ENCODE assay signal across 15 mouse cellular contexts in the genomic region with DNA sequence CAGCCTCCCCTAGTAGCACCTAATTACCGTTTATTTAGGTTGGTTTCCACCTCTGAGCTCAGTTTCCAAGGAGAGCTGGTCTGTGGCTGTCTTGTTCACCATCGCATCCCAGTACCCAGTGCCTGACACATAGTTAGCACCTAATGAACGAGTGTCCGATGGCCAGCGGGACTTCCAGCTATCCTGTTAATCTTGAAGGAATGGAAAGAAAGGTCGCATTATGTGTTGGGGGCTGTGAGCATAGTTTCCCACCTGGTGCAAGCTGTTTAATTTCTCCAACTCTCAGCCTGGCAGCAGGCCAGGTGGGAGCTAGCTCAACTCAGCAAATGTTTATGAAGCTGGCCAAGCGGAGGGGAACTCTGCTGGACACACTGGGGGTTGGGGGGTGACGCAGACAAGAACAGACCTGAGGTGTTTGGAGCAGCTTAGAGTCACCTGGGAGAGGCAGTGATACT.
DNase-seq lines count a peak whose midpoint lies in the region; ATAC-seq and TF ChIP-seq lines count a peak whose summit lies in the region.
"Had no signal": no experiment of that assay in that cellular context is flagged by ENCODE, and none has a peak within 500 bp of the region (broad histone marks: within the 10 kb centered on the region; RNA-seq: fewer than 3 reads in every experiment).

No protein-coding gene starts in this region.

- DNase-seq in cerebellum, postnatal 14 days: peak; percentile 31 to 42
- no peak for DNase-seq in cerebellum, adult 8-10 months
- DNase-seq in kidney, postnatal 10 days: peak; percentile 48
- no peak for DNase-seq in kidney, adult 18-20 months
- peak; percentile 46 for DNase-seq in midbrain, postnatal 0 days (ENCODE audit: low spot score)
- DNase-seq in MN1 (ENCODE audit: low spot score): no peak
- DNase-seq: adrenal gland, postnatal 25 days; heart, adult 11 months; kidney, adult 2 months; right cerebral cortex, adult 18-20 months had no signal

- no peak overlapping the region for H3K27ac ChIP-seq in midbrain, postnatal 0 days (ENCODE audit: low read depth, low read length)
- H3K27ac ChIP-seq in midbrain, embryonic 13.5 days: no peak overlapping the region
- peak overlapping the region; percentile 24; the same call in 1 of the 2 replicates for H3K27ac ChIP-seq in stomach, embryonic 16.5 days (ENCODE audit: low read length)
- H3K27ac ChIP-seq: liver, embryonic 15.5 days; midbrain, embryonic 12.5 days had no signal

- H3K9ac ChIP-seq in midbrain, postnatal 0 days (replicated peaks; ENCODE audit: low read length, poor library complexity, severe bottlenecking): no peak overlapping the region
- H3K9ac ChIP-seq in midbrain, embryonic 13.5 days (replicated peaks): no peak overlapping the region
- no peak overlapping the region for H3K9ac ChIP-seq in stomach, embryonic 16.5 days (ENCODE audit: low read length)
- H3K9ac ChIP-seq: liver, embryonic 15.5 days; midbrain, embryonic 12.5 days had no signal

- no peaks in the 10 kb centered on the region for H3K9me3 ChIP-seq in midbrain, postnatal 0 days (ENCODE audit: low read length)
- H3K9me3 ChIP-seq in midbrain, embryonic 13.5 days: no peaks in the 10 kb centered on the region
- H3K9me3 ChIP-seq in stomach, embryonic 16.5 days (replicated peaks; ENCODE audit: control insufficient read depth, low read length): no peaks in the 10 kb centered on the region
- H3K9me3 ChIP-seq: liver, embryonic 15.5 days; midbrain, embryonic 12.5 days had no signal

- H3K4me1 ChIP-seq in midbrain, postnatal 0 days (ENCODE audit: insufficient read depth, low read length): no peaks in the 10 kb centered on the region
- peaks cover 6% of the 10 kb centered on the region; the same call in 1 of the 2 replicates for H3K4me1 ChIP-seq in midbrain, embryonic 13.5 days (replicated peaks)
- H3K4me1 ChIP-seq in stomach, embryonic 16.5 days (ENCODE audit: control insufficient read depth, insufficient read depth, low read length): peaks cover 16% of the 10 kb centered on the region

- TF ChIP-seq CTCF in midbrain, postnatal 0 days (IDR thresholded peaks at IDR 0.05): no peak

- H3K36me3 ChIP-seq in midbrain, postnatal 0 days (ENCODE audit: insufficient read depth, low read length): no peaks in the 10 kb centered on the region
- no peaks in the 10 kb centered on the region for H3K36me3 ChIP-seq in midbrain, embryonic 13.5 days
- H3K36me3 ChIP-seq in stomach, embryonic 16.5 days (ENCODE audit: control insufficient read depth, insufficient read depth, low read length): no peaks in the 10 kb centered on the region
- H3K36me3 ChIP-seq: liver, embryonic 15.5 days; midbrain, embryonic 12.5 days had no signal

- no peak overlapping the region for H3K4me3 ChIP-seq in midbrain, postnatal 0 days (ENCODE audit: low read depth, low read length)
- H3K4me3 ChIP-seq in midbrain, embryonic 13.5 days (replicated peaks): no peak overlapping the region
- no peak overlapping the region for H3K4me3 ChIP-seq in stomach, embryonic 16.5 days (replicated peaks; ENCODE audit: low read length)
- H3K4me3 ChIP-seq: erythroblast, embryonic 14.5 days; liver, embryonic 15.5 days; midbrain, embryonic 12.5 days had no signal

- no peaks in the 10 kb centered on the region for H3K27me3 ChIP-seq in midbrain, postnatal 0 days (ENCODE audit: insufficient read depth, low read length)
- H3K27me3 ChIP-seq in midbrain, embryonic 13.5 days: no peaks in the 10 kb centered on the region; the same call in 1 of the 2 replicates
- H3K27me3 ChIP-seq in stomach, embryonic 16.5 days (ENCODE audit: control insufficient read depth, insufficient read depth, low read length): no peaks in the 10 kb centered on the region
- H3K27me3 ChIP-seq: liver, embryonic 15.5 days had no signal

- 76% methylated on average over 8 of the region's 8 CpGs for WGBS in midbrain, postnatal 0 days
- 85% methylated on average over 8 of the region's 8 CpGs for WGBS in midbrain, embryonic 13.5 days
- WGBS in stomach, embryonic 16.5 days: 36% methylated on average over 8 of the region's 8 CpGs

- H3K4me2 ChIP-seq in midbrain, postnatal 0 days (ENCODE audit: low read depth, low read length, poor library complexity, severe bottlenecking): no peak overlapping the region
- no peak overlapping the region for H3K4me2 ChIP-seq in midbrain, embryonic 13.5 days (replicated peaks)
- H3K4me2 ChIP-seq in stomach, embryonic 16.5 days (ENCODE audit: low read depth, low read length): no peak overlapping the region
- H3K4me2 ChIP-seq: liver, embryonic 15.5 days; midbrain, embryonic 12.5 days had no signal

- no peak for ATAC-seq in midbrain, postnatal 0 days (ENCODE audit: low FRiP score)
- ATAC-seq in midbrain, embryonic 13.5 days: no peak
- ATAC-seq in stomach, embryonic 16.5 days (ENCODE audit: insufficient read depth, low FRiP score): no peak

Comparison
In these comparisons a context has a peak if more than half of its experiments do, and no peak if none do; other contexts are left out.
1. DNase-seq: peak in cerebellum, postnatal 14 days (2 of 2), kidney, postnatal 10 days (single experiment) and midbrain, postnatal 0 days (single experiment); none in cerebellum, adult 8-10 months (single experiment), kidney, adult 18-20 months (single experiment) and MN1 (single experiment).